ENCODE assay signal across 23 mouse cellular contexts in the genomic region with DNA sequence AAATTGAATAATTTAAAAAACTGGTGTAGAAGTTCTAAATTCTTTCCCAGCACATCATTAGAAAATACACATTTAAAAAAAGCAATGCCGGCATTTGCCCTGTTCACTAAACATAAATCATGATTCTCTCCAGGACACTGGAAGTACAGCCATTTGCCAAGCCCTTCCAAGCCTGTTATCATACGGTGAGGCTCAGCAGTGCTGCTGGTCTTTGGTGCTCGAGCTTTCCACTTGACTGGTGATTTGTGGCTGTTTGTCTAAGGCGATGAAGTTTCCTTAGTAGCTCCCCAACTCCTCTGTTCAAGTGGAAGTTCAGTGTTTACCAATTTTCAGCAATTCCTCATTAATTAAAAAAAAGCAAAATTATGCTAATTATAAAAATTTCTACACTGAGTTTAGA. TPM values are rescaled to one million over a fixed set of nuclear protein-coding genes. Genes with fewer than 3 reads are reported as not detected.
"Had no signal": no experiment of that assay in that cellular context is flagged by ENCODE, and none has a peak within 500 bp of the region (broad histone marks: within the 10 kb centered on the region; RNA-seq: fewer than 3 reads in every experiment).

No protein-coding gene starts in this region.

- H3K27ac ChIP-seq: layer of hippocampus, adult 2 months; limb, embryonic 10.5 days; limb, embryonic 13.5 days; liver, embryonic 12.5 days; liver, embryonic 15.5 days; lung, embryonic 15.5 days; midbrain, embryonic 15.5 days; neural tube, embryonic 13.5 days; stomach, embryonic 15.5 days had no signal

- H3K4me1 ChIP-seq: liver, embryonic 12.5 days; liver, embryonic 15.5 days; lung, embryonic 15.5 days; midbrain, embryonic 15.5 days; neural tube, embryonic 13.5 days; stomach, embryonic 15.5 days had no signal

- DNase-seq: kidney, adult 18-20 months; kidney, postnatal 10 days; layer of hippocampus, adult 9-11 months; liver; lung, adult 18-20 months; lung, postnatal 10 days; lung, postnatal 36 days; retina, postnatal 1 day; right cerebral cortex, postnatal 25 days; spleen, adult 18-20 months; thymus, postnatal 25 days had no signal

- ATAC-seq: liver, embryonic 12.5 days; midbrain, embryonic 15.5 days had no signal

- H3K9ac ChIP-seq: limb, embryonic 13.5 days; liver, embryonic 12.5 days; liver, embryonic 15.5 days; lung, embryonic 15.5 days; midbrain, embryonic 15.5 days; neural tube, embryonic 13.5 days; stomach, embryonic 15.5 days had no signal

- H3K36me3 ChIP-seq: limb, embryonic 10.5 days; limb, embryonic 13.5 days; liver, embryonic 12.5 days; liver, embryonic 15.5 days; lung, embryonic 15.5 days; midbrain, embryonic 15.5 days; neural tube, embryonic 13.5 days; stomach, embryonic 15.5 days had no signal

- H3K9me3 ChIP-seq: limb, embryonic 10.5 days; limb, embryonic 13.5 days; liver, embryonic 12.5 days; liver, embryonic 15.5 days; lung, embryonic 15.5 days; megakaryocyte, embryonic 14.5 days; midbrain, embryonic 15.5 days; neural tube, embryonic 13.5 days; stomach, embryonic 15.5 days had no signal

- H3K4me3 ChIP-seq: layer of hippocampus, adult 2 months; limb, embryonic 10.5 days; limb, embryonic 13.5 days; liver, embryonic 12.5 days; liver, embryonic 15.5 days; lung, embryonic 15.5 days; megakaryocyte, embryonic 14.5 days; midbrain, embryonic 15.5 days; myocyte; neural tube, embryonic 13.5 days; stomach, embryonic 15.5 days had no signal

- H3K27me3 ChIP-seq: limb, embryonic 13.5 days; liver, embryonic 12.5 days; liver, embryonic 15.5 days; lung, embryonic 15.5 days; megakaryocyte, embryonic 14.5 days; midbrain, embryonic 15.5 days; neural tube, embryonic 13.5 days; stomach, embryonic 15.5 days had no signal

- H3K4me2 ChIP-seq: limb, embryonic 13.5 days; liver, embryonic 12.5 days; liver, embryonic 15.5 days; lung, embryonic 15.5 days; midbrain, embryonic 11.5 days; midbrain, embryonic 15.5 days; neural tube, embryonic 13.5 days; stomach, embryonic 15.5 days had no signal

RNA-seq across cellular contexts. Expression of gene Mstn, which starts 24.6 kb away (rescaled TPM):
- polyA plus RNA-seq: midbrain, embryonic 11.5 days had no signal
